Mouse (Mus musculus): ENCODE measurements around the gene Prss57.

- TF ChIP-seq CTCF (conservative IDR thresholded peaks at IDR 0.05; ENCODE audit: low read length) (no peak), POU5F1 (IDR thresholded peaks at IDR 0.05; ENCODE audit: borderline replicate concordance, low read length) (no peak), NANOG (IDR thresholded peaks at IDR 0.05; ENCODE audit: borderline replicate concordance, low read length) (no peak)
Measured at GRCm38 (mm10) chr10:79832026-79832785, 41.4 kb upstream of the Prss57 start.
